Mouse (Mus musculus) intestine, embryonic 15.5 days (tissue): ENCODE measurements at regions not wholly inside any gene's neighbourhood (a gene's known extent, or its start where the extent isn't known, plus 50 kb on each side); places are given as distances from the start of the nearest gene placed in this dataset.

Experiments used
- ATAC-seq: fragments of 200-750 bp; cut with Nextera tagmentation; 2 replicates; pipeline ENCODE4 v1.8.0; 2017; ENCODE audit warnings: moderate TSS enrichment, moderate library complexity
- H3K27ac ChIP-seq: fragments of 300-500 bp; sonication (generic); 2 replicates; pipeline ENCODE4 v1.5.1; 2015; ENCODE audit warnings: mild to moderate bottlenecking, inconsistent platforms
- H3K27me3 ChIP-seq: fragments of 300-500 bp; sonication (generic); replicated peaks from 2 replicates; pipeline ENCODE4 v1.6.1; 2015; ENCODE audit warnings: inconsistent platforms
- H3K36me3 ChIP-seq: fragments of 300-500 bp; sonication (generic); 2 replicates; pipeline ENCODE4 v1.6.1; 2015; ENCODE audit warnings: inconsistent platforms
- H3K4me1 ChIP-seq: fragments of 300-500 bp; sonication (generic); replicated peaks from 2 replicates; pipeline ENCODE4 v1.6.1; 2015; ENCODE audit warnings: inconsistent platforms
- H3K4me2 ChIP-seq: fragments of 300-500 bp; sonication (generic); replicated peaks from 2 replicates; pipeline ENCODE4 v1.6.1; 2015; ENCODE audit warnings: mild to moderate bottlenecking, inconsistent platforms
- H3K4me3 ChIP-seq: fragments of 300-500 bp; sonication (generic); replicated peaks from 2 replicates; pipeline ENCODE4 v1.5.1; 2015; ENCODE audit warnings: inconsistent platforms
- H3K9ac ChIP-seq: fragments of 300-500 bp; sonication (generic); 2 replicates; pipeline ENCODE4 v1.6.1; 2015; ENCODE audit warnings: inconsistent platforms
- H3K9me3 ChIP-seq: fragments of 300-500 bp; sonication (generic); 2 replicates; pipeline ENCODE4 v1.6.1; 2016; ENCODE audit warnings: inconsistent platforms
- WGBS: fragments of 180-500 bp; shearing (Covaris S2); methylation state at CpG from one replicate; pipeline ENCODE4 v1.1.7; 2015; 5-methylcytosine and 5-hydroxymethylcytosine counted together

DNA sequence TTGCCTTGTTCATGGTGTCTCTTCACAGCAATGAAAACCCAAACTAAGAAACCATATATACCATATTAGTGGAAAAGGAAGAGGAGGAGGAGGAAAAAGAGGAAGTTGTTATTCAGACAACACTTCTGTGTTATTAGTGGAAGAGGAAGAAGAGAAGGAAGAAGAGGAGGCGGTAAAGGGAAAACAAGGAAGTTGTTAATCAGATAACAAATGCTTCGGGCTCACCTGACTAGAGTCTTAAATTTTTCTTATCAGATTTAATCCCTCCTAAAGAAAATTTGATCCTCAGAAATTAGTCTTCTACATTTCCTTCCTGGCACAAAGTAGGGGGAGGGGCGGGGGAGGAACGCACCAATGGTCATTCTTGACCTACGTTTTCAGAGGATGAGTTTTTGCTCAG is 101.8 kb upstream of the Fer start:
- H3K4me2 ChIP-seq = no peak overlapping the region
- 89% methylated on average over 5 of the region's 5 CpGs for WGBS
- H3K9ac ChIP-seq = no peak overlapping the region
- ATAC-seq = no peak
- H3K4me1 ChIP-seq = no peaks in the 10 kb centered on the region
- no peaks in the 10 kb centered on the region for H3K27me3 ChIP-seq
- H3K9me3 ChIP-seq = no peaks in the 10 kb centered on the region
- H3K36me3 ChIP-seq = no peaks in the 10 kb centered on the region
- H3K27ac ChIP-seq = no peak overlapping the region
- H3K4me3 ChIP-seq = no peak overlapping the region

- Histone ChIP-seq H3K9ac (no peak overlapping the region), H3K4me1 (no peaks in the 10 kb centered on the region), H3K4me2 (no peak overlapping the region), H3K27me3 (no peaks in the 10 kb centered on the region), H3K9me3 (no peaks in the 10 kb centered on the region), H3K36me3 (no peaks in the 10 kb centered on the region), H3K4me3 (no peak overlapping the region), H3K27ac (no peak overlapping the region)
- no peak for ATAC-seq
- WGBS = 65% methylated on average over 6 of the region's 6 CpGs
These were observed 91.8 kb upstream of the Fer start for GRCm38 (mm10) chr17:63771111-63771510.

- no peak overlapping the region for H3K27ac ChIP-seq
- no peaks in the 10 kb centered on the region for H3K27me3 ChIP-seq
- 82% methylated on average over 19 of the region's 19 CpGs for WGBS
- no peak overlapping the region for H3K9ac ChIP-seq
- 0 out of 2 replicates have a peak, but pooled peaks cover 3% of the 10 kb centered on the region for H3K4me1 ChIP-seq
- H3K9me3 ChIP-seq = no peaks in the 10 kb centered on the region
- H3K4me3 ChIP-seq = no peak overlapping the region
- ATAC-seq = no peak
- H3K4me2 ChIP-seq = no peak overlapping the region
- H3K36me3 ChIP-seq = no peaks in the 10 kb centered on the region
These were observed 78.3 kb upstream of the Fer start for GRCm38 (mm10) chr17:63784381-63785116.

- Histone ChIP-seq H3K27me3 (no peaks in the 10 kb centered on the region), H3K4me1 (0 out of 2 replicates have a peak, but pooled peaks cover 3% of the 10 kb centered on the region), H3K4me2 (no peak overlapping the region), H3K9me3 (no peaks in the 10 kb centered on the region), H3K27ac (no peak overlapping the region), H3K4me3 (no peak overlapping the region), H3K9ac (no peak overlapping the region), H3K36me3 (no peaks in the 10 kb centered on the region)
- ATAC-seq = no peak
- 68% methylated on average over 11 of the region's 11 CpGs for WGBS
These were observed 76.4 kb upstream of the Fer start for GRCm38 (mm10) chr17:63786444-63786843.

DNA sequence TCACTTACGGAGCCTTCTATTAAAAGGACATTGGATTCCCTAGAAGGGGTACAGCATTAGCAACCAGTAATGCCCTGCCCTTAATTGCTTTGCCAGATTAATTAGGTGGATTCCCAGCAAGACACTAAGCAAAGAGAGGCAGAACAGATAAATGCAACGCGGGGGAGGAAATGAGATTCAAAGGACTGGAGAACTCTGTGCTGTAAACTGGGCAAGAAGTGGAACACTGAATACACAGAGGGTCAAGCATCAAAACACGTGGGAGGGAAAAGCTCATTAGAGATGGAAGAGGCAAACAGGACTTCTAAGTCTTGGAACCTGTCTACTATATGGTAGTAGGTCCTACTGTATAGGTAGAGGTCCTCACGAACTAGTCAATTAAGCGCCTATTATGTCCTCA is 68.5 kb upstream of the Fer start:
- no peaks in the 10 kb centered on the region for H3K27me3 ChIP-seq
- no peaks in the 10 kb centered on the region for H3K9me3 ChIP-seq
- H3K4me2 ChIP-seq = no peak overlapping the region
- no peak overlapping the region for H3K27ac ChIP-seq
- no peaks in the 10 kb centered on the region for H3K36me3 ChIP-seq
- H3K4me1 ChIP-seq = no peaks in the 10 kb centered on the region
- no peak overlapping the region for H3K9ac ChIP-seq
- no peak overlapping the region for H3K4me3 ChIP-seq
- ATAC-seq = no peak
- 84% methylated on average over 6 of the region's 6 CpGs for WGBS

DNA sequence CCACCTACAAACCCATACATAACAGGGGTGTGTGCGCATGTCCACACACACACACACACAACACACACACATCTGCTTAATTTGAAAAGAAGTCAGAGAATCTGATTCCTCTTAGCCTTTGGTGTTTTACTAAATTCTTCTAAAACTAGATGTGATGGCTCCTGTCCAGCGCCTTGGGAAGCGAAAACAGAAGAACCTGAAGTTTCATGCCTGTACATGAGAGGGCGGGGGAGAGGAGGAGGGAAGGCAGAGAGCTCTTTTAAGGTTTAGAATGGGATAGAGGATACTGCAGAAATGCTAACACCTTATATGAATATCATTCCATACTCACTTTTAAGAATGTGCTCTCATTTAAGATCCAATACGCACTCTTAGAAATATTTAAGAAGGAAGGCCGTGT is 64.5 kb upstream of the Fer start:
- Histone ChIP-seq H3K36me3 (no peaks in the 10 kb centered on the region), H3K4me2 (no peak overlapping the region), H3K27me3 (no peaks in the 10 kb centered on the region), H3K9me3 (no peaks in the 10 kb centered on the region), H3K4me3 (no peak overlapping the region), H3K27ac (no peak overlapping the region), H3K9ac (no peak overlapping the region), H3K4me1 (no peaks in the 10 kb centered on the region)
- 87% methylated on average over 6 of the region's 6 CpGs for whole genome bisulfite sequencing
- ATAC-seq = no peak

- no peaks in the 10 kb centered on the region for H3K27me3 ChIP-seq
- H3K4me1 ChIP-seq = no peaks in the 10 kb centered on the region
- 77% methylated on average over 6 of the region's 6 CpGs for WGBS
- ATAC-seq = no peak
- H3K4me3 ChIP-seq = no peak overlapping the region
- H3K9ac ChIP-seq = no peak overlapping the region
- H3K27ac ChIP-seq = no peak overlapping the region
- no peaks in the 10 kb centered on the region for H3K36me3 ChIP-seq
- no peaks in the 10 kb centered on the region for H3K9me3 ChIP-seq
- no peak overlapping the region for H3K4me2 ChIP-seq
These were observed 63.8 kb upstream of the Fer start for GRCm38 (mm10) chr17:63798961-63799531.

DNA sequence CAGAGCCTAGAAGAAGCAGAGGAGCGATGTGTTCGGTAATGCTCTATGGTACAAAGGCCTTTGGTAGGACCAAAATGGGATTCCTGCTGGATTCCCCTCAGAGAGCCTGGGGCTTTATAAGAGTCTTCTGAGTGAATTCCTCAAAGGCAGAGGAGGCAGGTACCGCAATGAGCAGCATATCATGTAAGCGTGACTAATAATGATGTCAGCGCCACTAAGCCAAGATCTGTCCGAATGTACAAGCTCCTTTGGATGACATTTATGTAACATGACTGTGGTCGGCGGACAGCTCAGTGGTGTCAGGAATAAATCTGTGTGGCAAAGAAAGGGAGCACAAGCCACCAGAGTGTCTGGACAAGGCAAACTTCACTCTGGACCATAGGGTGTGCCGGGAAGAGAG is 61.5 kb upstream of the Fer start:
- no peak overlapping the region for H3K4me2 ChIP-seq
- ATAC-seq = no peak
- H3K9ac ChIP-seq = no peak overlapping the region
- no peaks in the 10 kb centered on the region for H3K9me3 ChIP-seq
- no peaks in the 10 kb centered on the region for H3K27me3 ChIP-seq
- no peak overlapping the region for H3K27ac ChIP-seq
- H3K4me1 ChIP-seq = no peaks in the 10 kb centered on the region
- no peaks in the 10 kb centered on the region for H3K36me3 ChIP-seq
- no peak overlapping the region for H3K4me3 ChIP-seq
- WGBS = 94% methylated on average over 9 of the region's 9 CpGs

DNA sequence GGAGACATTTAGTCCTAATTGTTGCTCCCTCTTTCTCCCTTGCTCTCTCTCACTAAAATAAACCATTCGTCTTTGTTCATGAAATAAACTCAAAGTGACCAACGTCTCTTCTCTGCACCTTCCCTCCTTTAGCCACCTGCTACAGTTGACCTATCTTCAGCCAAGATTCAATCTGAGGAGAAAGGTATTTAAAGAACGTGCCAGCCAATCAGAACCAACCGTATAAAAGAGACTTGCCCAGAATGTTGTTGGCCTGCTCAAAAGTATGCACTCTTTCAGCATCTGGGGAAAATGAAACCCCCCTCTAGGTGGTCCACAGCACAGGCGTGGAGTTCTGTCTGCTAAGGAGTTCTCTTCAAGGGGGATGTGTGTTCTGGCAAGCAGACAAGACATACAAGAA is 60.0 kb upstream of the Fer start:
- Histone ChIP-seq H3K9me3 (no peaks in the 10 kb centered on the region), H3K4me2 (no peak overlapping the region), H3K4me3 (no peak overlapping the region), H3K27ac (no peak overlapping the region), H3K4me1 (no peaks in the 10 kb centered on the region), H3K36me3 (no peaks in the 10 kb centered on the region), H3K9ac (no peak overlapping the region), H3K27me3 (no peaks in the 10 kb centered on the region)
- ATAC-seq = no peak
- WGBS = 74% methylated on average over 5 of the region's 5 CpGs

DNA sequence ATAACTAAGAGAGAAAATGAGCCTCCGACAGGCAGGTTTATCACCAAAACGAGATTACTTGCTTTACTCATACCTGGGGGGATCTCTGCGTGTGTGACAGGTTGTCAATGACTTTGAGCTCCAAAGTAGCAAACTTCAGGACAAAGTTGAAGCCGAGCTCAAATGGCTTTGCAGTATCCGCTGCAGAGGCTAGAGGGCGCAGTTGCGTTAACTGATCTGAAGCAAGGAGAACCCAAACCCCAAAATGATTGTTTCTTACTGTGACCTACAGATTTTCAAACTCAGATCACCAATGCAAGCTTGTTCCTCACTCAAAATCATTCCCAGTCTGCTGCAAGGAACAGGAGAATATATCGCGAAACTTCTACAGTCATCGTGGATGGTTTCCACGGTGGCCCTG is 59.3 kb upstream of the Fer start:
- Histone ChIP-seq H3K9ac (no peak overlapping the region), H3K4me2 (no peak overlapping the region), H3K27ac (no peak overlapping the region), H3K4me3 (no peak overlapping the region), H3K27me3 (no peaks in the 10 kb centered on the region), H3K9me3 (no peaks in the 10 kb centered on the region), H3K36me3 (no peaks in the 10 kb centered on the region), H3K4me1 (no peaks in the 10 kb centered on the region)
- WGBS = 25% methylated on average over 11 of the region's 11 CpGs
- no peak for ATAC-seq

DNA sequence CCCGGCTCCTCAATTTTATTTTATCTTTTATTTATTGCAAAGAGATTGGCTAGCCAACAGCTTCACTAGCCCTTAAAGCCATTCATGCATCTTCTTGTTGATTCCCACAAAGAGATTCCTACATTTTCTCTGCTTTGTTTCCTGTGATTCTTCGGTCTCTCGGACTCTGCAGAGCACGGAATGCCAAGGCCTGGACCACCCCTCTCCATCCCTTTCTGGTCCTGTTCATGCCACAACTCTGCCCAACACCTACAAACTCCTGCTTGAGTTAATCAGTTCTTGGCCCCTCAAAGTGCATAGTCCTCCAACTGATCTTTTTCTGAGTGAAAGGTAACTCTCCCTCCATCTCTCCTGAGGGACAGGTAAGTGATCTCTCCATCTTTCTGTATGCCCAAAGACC is 58.4 kb upstream of the Fer start:
- Histone ChIP-seq H3K9me3 (no peaks in the 10 kb centered on the region), H3K9ac (no peak overlapping the region), H3K27me3 (no peaks in the 10 kb centered on the region), H3K27ac (no peak overlapping the region), H3K4me3 (no peak overlapping the region), H3K4me1 (no peaks in the 10 kb centered on the region), H3K36me3 (no peaks in the 10 kb centered on the region), H3K4me2 (no peak overlapping the region)
- ATAC-seq = no peak
- 92% methylated on average over 4 of the region's 4 CpGs for WGBS

GRCm38 (mm10) chr17:63806360-63806759 is 56.5 kb upstream of the Fer start:
- Histone ChIP-seq H3K9me3 (no peaks in the 10 kb centered on the region), H3K4me1 (no peaks in the 10 kb centered on the region), H3K27ac (no peak overlapping the region), H3K4me2 (no peak overlapping the region), H3K36me3 (no peaks in the 10 kb centered on the region), H3K9ac (no peak overlapping the region), H3K4me3 (no peak overlapping the region), H3K27me3 (no peaks in the 10 kb centered on the region)
- ATAC-seq = no peak
- 85% methylated on average over 10 of the region's 10 CpGs for WGBS

DNA sequence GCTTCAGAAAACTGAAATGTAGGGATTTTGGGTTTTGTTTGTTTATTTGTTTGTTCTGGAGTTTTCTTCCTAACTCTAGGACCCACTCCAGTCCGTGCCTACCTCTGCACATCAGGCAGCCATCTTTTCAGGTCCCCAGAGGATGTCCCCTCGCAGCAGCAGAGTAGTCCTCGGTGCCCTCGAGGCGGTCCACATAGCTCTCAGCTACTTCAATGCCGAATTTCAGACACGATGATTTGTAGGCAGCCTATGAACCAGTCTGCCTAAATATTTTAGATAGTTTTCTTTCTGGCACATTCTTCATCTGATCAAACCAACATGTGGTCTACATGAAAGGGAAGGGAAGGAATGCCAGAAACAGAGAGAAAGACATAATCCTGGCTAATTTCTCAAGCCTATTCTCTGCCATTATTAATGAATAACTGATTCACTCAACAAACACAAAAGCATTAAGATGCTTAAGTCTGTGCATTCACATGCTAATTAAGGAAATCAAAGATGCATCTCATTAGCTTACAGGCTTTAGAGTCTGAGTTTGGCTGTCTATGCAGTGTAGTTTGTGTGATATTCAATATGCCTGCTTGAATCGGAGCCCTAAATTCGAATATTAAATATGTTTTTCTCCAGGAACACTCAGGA is 55.2 kb upstream of the Fer start:
- no peaks in the 10 kb centered on the region for H3K4me1 ChIP-seq
- H3K9ac ChIP-seq = no peak overlapping the region
- H3K27ac ChIP-seq = no peak overlapping the region
- H3K9me3 ChIP-seq = no peaks in the 10 kb centered on the region
- no peaks in the 10 kb centered on the region for H3K27me3 ChIP-seq
- 90% methylated on average over 9 of the region's 9 CpGs for WGBS
- no peak for ATAC-seq
- H3K4me2 ChIP-seq = no peak overlapping the region
- H3K36me3 ChIP-seq = no peaks in the 10 kb centered on the region
- H3K4me3 ChIP-seq = no peak overlapping the region
